Mouse (Mus musculus) liver, embryonic 11.5 days (tissue): ENCODE data around the gene Sulf2. TPM values are rescaled to one million over a fixed set of nuclear protein-coding genes. Genes with fewer than 3 reads are reported as not detected.

Experiments used
- ATAC-seq: fragments of 200-750 bp; cut with Nextera tagmentation; replicated peaks from 2 replicates; pipeline ENCODE4 v1.8.0; 2017; ENCODE audit warnings: moderate number of reproducible peaks, mild to moderate bottlenecking, moderate TSS enrichment, moderate library complexity; ENCODE audit not compliant: low FRiP score
- DNase-seq: peaks from one replicate; pipeline ENCODE4 v3.0.0-alpha.2; 2017; ENCODE audit warnings: low spot score
- H3K27ac ChIP-seq: fragments of 300-500 bp; sonication (generic); 2 replicates; pipeline ENCODE4 v1.5.1; 2014; ENCODE audit warnings: mild to moderate bottlenecking, low read depth, low read length, control low read depth
- H3K27me3 ChIP-seq: fragments of 300-500 bp; sonication (generic); replicated peaks from 2 replicates; pipeline ENCODE4 v1.6.1; 2014; ENCODE audit warnings: low read length, mixed read lengths; ENCODE audit not compliant: control insufficient read depth, insufficient read depth
- H3K36me3 ChIP-seq: fragments of 300-500 bp; sonication (generic); 2 replicates; pipeline ENCODE4 v1.6.1; 2014; ENCODE audit warnings: mild to moderate bottlenecking, low read length, moderate library complexity, mixed read lengths; ENCODE audit not compliant: control insufficient read depth, insufficient read depth
- H3K4me1 ChIP-seq: fragments of 300-500 bp; sonication (generic); replicated peaks from 2 replicates; pipeline ENCODE4 v1.6.1; 2014; ENCODE audit warnings: low read length, mixed read lengths; ENCODE audit not compliant: control insufficient read depth, insufficient read depth
- H3K4me2 ChIP-seq: fragments of 300-500 bp; sonication (generic); 2 replicates; pipeline ENCODE4 v1.6.1; 2014; ENCODE audit warnings: mild to moderate bottlenecking, control low read depth, moderate library complexity
- H3K4me3 ChIP-seq: fragments of 300-500 bp; sonication (generic); 2 replicates; pipeline ENCODE4 v1.5.1; 2014; ENCODE audit warnings: low read depth, low read length, control low read depth
- H3K9ac ChIP-seq: fragments of 300-500 bp; sonication (generic); 2 replicates; pipeline ENCODE4 v1.6.1; 2014; ENCODE audit warnings: low read depth, low read length, control low read depth
- H3K9me3 ChIP-seq: fragments of 300-500 bp; sonication (generic); 2 replicates; pipeline ENCODE4 v1.6.1; 2016; ENCODE audit warnings: low read length, inconsistent platforms, mixed read lengths; ENCODE audit not compliant: control insufficient read depth
- WGBS: fragments of 180-500 bp; shearing (Covaris S2); extraction: QIAGEN DNeasy Blood & Tissue Kit; methylation state at CpG from one replicate; pipeline ENCODE4 v1.1.7; 2014; 5-methylcytosine and 5-hydroxymethylcytosine counted together
- polyA plus RNA-seq: library from polyadenylated mRNA; unstranded; fragments of >200 nt; fragmentation: Nextera tagmentation; extraction: Ambion mirVana; gene quantifications from 2 replicates; pipeline ENCODE4 v1.2.1, GENCODE M21; 2014

The Sulf2 gene
- polyA plus RNA-seq, 1 experiment from 2014 or later, result 30.3 TPM

- Histone ChIP-seq H3K36me3 (no peaks in the 10 kb centered on the region), H3K4me3 (no peak overlapping the region), H3K4me2 (no peak overlapping the region), H3K27me3 (no peaks in the 10 kb centered on the region; the same call in 1 of the 2 replicates), H3K9me3 (no peaks in the 10 kb centered on the region), H3K9ac (no peak overlapping the region), H3K27ac (no peak overlapping the region), H3K4me1 (peaks cover under 1% of the 10 kb centered on the region; the same call in 1 of the 2 replicates)
- DNase-seq, result no peak
- ATAC-seq, result no peak
- 76% methylated on average over 2 of the region's 2 CpGs for WGBS
These were observed 11.9 kb upstream of the Sulf2 start for GRCm38 (mm10) chr2:166167387-166167786.

DNA sequence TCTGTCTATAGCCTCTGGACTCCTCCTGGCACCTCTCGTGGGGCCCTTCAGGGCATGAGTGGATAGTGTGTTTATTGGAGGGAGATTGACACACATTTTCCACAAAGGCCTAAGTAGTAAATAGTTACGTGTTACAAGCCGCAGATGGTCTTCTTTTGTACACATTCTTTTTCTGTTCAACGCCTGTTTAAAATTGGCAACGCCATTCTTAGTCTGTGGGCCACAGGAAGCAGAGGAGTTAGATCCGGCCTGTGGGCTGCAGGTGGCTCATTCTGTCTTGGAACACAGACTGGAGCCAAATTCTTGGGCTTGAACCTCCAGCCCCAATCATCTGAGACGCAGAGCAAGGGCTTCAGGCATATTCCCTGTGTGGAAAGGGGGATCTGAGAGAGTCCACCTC lies 9.9 kb upstream of the Sulf2 start:
- no peaks in the 10 kb centered on the region; the same call in 1 of the 2 replicates for H3K4me1 ChIP-seq
- H3K9ac ChIP-seq, result no peak overlapping the region
- ATAC-seq (no peak), DNase-seq (no peak)
- no peak overlapping the region for H3K4me3 ChIP-seq
- no peaks in the 10 kb centered on the region for H3K36me3 ChIP-seq
- 83% methylated on average over 7 of the region's 7 CpGs for WGBS
- H3K4me2 ChIP-seq, result no peak overlapping the region
- no peaks in the 10 kb centered on the region for H3K27me3 ChIP-seq
- H3K27ac ChIP-seq, result no peak overlapping the region
- no peaks in the 10 kb centered on the region for H3K9me3 ChIP-seq

DNA sequence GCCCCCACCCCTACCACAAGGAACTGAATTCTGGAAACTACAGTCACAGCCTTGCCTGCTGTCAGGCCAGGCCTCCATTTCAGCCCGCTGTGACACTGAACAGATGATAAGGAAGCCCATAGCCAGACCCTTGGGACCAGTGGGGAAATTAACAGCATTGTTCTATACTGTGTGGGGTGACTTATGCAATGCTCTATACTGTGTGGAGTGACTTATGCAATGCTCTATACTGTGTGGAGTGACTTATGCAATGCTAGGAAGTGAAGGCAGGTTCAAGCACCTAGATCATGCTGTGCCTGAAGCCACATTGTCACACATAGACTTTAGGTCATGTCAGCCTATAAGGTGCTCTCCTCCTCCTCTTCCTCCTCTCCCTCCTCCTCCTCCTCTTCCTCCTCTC lies 9.1 kb upstream of the Sulf2 start:
- no peak overlapping the region for H3K4me2 ChIP-seq
- no peaks in the 10 kb centered on the region for H3K9me3 ChIP-seq
- H3K36me3 ChIP-seq, result no peaks in the 10 kb centered on the region
- H3K4me3 ChIP-seq, result no peak overlapping the region
- ATAC-seq, result no peak
- DNase-seq, result no peak
- no peak overlapping the region for H3K9ac ChIP-seq
- no peaks in the 10 kb centered on the region for H3K4me1 ChIP-seq
- WGBS, result 85% methylated on average over 1 of the region's 1 CpGs
- no peak overlapping the region for H3K27ac ChIP-seq
- H3K27me3 ChIP-seq, result no peaks in the 10 kb centered on the region

- DNase-seq, result no peak
- H3K4me1 ChIP-seq, result no peaks in the 10 kb centered on the region
- no peak overlapping the region for H3K27ac ChIP-seq
- no peaks in the 10 kb centered on the region for H3K36me3 ChIP-seq
- H3K9ac ChIP-seq, result no peak overlapping the region
- no peak overlapping the region for H3K4me2 ChIP-seq
- no peaks in the 10 kb centered on the region for H3K27me3 ChIP-seq
- no peak for ATAC-seq
- 77% methylated on average over 6 of the region's 6 CpGs for WGBS
- no peak overlapping the region for H3K4me3 ChIP-seq
- H3K9me3 ChIP-seq, result no peaks in the 10 kb centered on the region
These were observed 8.5 kb upstream of the Sulf2 start for GRCm38 (mm10) chr2:166163917-166164316.

GRCm38 (mm10) chr2:166163252-166163651 lies 7.8 kb upstream of the Sulf2 start:
- H3K4me1 ChIP-seq, result no peaks in the 10 kb centered on the region
- DNase-seq, result no peak
- ATAC-seq, result no peak
- H3K9me3 ChIP-seq, result no peaks in the 10 kb centered on the region
- no peak overlapping the region for H3K9ac ChIP-seq
- no peak overlapping the region for H3K4me3 ChIP-seq
- no peak overlapping the region for H3K4me2 ChIP-seq
- H3K36me3 ChIP-seq, result no peaks in the 10 kb centered on the region
- no peaks in the 10 kb centered on the region for H3K27me3 ChIP-seq
- no peak overlapping the region for H3K27ac ChIP-seq
- WGBS, result 75% methylated on average over 5 of the region's 5 CpGs

GRCm38 (mm10) chr2:166162160-166162559 lies 6.7 kb upstream of the Sulf2 start:
- Histone ChIP-seq H3K27me3 (peaks cover 4% of the 10 kb centered on the region; the same call in 1 of the 2 replicates), H3K4me2 (no peak overlapping the region), H3K27ac (no peak overlapping the region), H3K4me1 (no peaks in the 10 kb centered on the region), H3K36me3 (no peaks in the 10 kb centered on the region), H3K4me3 (no peak overlapping the region), H3K9ac (no peak overlapping the region), H3K9me3 (no peaks in the 10 kb centered on the region)
- 72% methylated on average over 5 of the region's 5 CpGs for WGBS
- ATAC-seq, result no peak
- no peak for DNase-seq

DNA sequence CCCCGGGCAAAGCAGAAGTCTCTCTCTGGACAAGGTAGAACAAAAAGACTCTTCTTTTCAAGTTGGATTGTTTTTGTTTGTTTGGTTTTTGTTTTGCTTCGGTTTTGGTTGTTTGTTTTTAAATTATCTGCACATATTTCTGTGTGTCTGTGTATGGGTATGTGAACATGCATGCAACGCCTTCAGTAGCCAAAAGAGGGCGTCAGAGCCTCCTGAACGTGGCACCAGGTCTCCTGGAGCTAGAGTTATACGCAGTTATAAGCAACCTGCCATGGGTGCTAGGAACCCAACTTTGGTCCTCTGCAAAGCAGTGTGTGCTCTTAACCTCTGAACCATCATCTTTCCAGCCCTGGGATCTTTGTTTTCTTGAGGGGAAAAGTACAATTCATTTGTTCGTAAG lies 3.8 kb upstream of the Sulf2 start:
- Histone ChIP-seq H3K9me3 (no peaks in the 10 kb centered on the region), H3K9ac (no peak overlapping the region), H3K36me3 (no peaks in the 10 kb centered on the region), H3K27me3 (peaks cover 28% of the 10 kb centered on the region), H3K4me2 (no peak overlapping the region), H3K4me3 (no peak overlapping the region), H3K4me1 (no peaks in the 10 kb centered on the region), H3K27ac (no peak overlapping the region)
- WGBS, result 81% methylated on average over 7 of the region's 7 CpGs
- no peak for DNase-seq
- no peak for ATAC-seq

- H3K9me3 ChIP-seq, result no peaks in the 10 kb centered on the region
- H3K36me3 ChIP-seq, result no peaks in the 10 kb centered on the region
- WGBS, result 78% methylated on average over 12 of the region's 12 CpGs
- ATAC-seq (no peak), DNase-seq (no peak)
- H3K27ac ChIP-seq, result no peak overlapping the region
- peaks cover 41% of the 10 kb centered on the region for H3K27me3 ChIP-seq
- peaks cover 2% of the 10 kb centered on the region; the same call in 1 of the 2 replicates for H3K4me1 ChIP-seq
- no peak overlapping the region for H3K4me2 ChIP-seq
- no peak overlapping the region for H3K4me3 ChIP-seq
- H3K9ac ChIP-seq, result no peak overlapping the region
These were observed 2.5 kb upstream of the Sulf2 start for GRCm38 (mm10) chr2:166157767-166158561.

- DNase-seq (no peak), ATAC-seq (no peak)
- Histone ChIP-seq H3K27ac (no peak overlapping the region), H3K4me3 (no peak overlapping the region), H3K4me2 (no peak overlapping the region), H3K27me3 (peaks cover 45% of the 10 kb centered on the region), H3K4me1 (peaks cover 3% of the 10 kb centered on the region; the same call in 1 of the 2 replicates), H3K36me3 (no peaks in the 10 kb centered on the region), H3K9me3 (no peaks in the 10 kb centered on the region), H3K9ac (no peak overlapping the region)
- 66% methylated on average over 2 of the region's 2 CpGs for WGBS
These were observed 1.7 kb upstream of the Sulf2 start for GRCm38 (mm10) chr2:166157144-166157543.
